Mouse (Mus musculus) E14TG2a.4 (cell line): ENCODE data around the gene Gna15.

Experiments used
- CTCF ChIP-seq: conservative IDR thresholded peaks from 2 replicates; pipeline ENCODE4 v1.5.1; 2014; ENCODE audit warnings: low read length
- NANOG ChIP-seq: IDR thresholded peaks from 2 replicates; pipeline ENCODE4 v1.6.1; 2014; ENCODE audit warnings: borderline replicate concordance, low read length, mixed read lengths
- POU5F1 ChIP-seq: IDR thresholded peaks from 2 replicates; pipeline ENCODE4 v1.6.1; 2014; ENCODE audit warnings: low read length, borderline replicate concordance

DNA sequence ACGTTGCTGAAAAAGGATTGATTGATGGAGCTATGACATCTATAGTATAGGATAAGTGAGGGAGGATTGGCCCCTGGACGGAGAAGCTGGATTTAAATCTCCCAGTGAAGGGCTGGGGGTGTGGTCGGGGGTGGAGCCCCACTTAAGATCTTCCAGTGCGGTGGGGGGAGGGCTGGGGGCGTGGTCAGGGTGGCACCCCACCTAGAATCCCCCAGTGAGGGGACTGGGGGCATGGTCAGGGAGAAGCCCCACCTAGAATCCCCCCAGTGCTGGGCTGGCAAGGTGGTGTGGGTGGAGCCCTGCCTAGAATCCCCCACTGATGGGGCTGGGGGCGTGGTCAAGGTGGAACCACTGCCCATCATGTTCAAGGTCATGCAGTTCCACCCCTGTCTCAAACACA lies 16.9 kb downstream of the Gna15 start:
- TF ChIP-seq CTCF (no peak), NANOG (peak; percentile 47; the same call in 1 of the 2 replicates), POU5F1 (no peak)
